Mouse (Mus musculus): Measurements from ENCODE around the gene Galnt12.

DNA sequence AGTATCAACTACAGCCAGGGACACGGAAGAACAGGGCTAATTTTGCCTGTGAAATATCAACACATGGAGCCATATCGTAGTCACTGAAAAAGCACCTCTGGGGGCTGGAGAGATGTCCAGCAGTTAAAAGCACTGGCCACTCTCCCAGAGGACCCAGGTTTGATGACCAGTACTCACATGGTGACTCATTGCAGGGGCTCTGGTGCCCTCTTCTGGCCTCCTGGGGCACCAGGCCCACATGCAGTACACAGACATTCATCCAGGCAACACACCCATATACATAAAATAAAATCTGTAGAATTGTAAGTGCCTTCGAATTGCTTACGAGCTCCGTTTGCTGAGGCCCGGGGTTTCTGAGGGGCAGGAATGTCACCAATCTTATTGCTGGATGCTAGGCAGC, 44.7 kb upstream of the Galnt12 start:
- TF ChIP-seq MYC (IDR thresholded peaks at IDR 0.05; ENCODE audit: low read depth, low read length) (no peak), SIN3A (IDR thresholded peaks at IDR 0.05; ENCODE audit: low read length) (no peak), CTCF (IDR thresholded peaks at IDR 0.05 in 2 of 3, conservative IDR thresholded peaks at IDR 0.05 in 1 of 3; ENCODE audit: control insufficient read depth in 1 of 3, insufficient read depth in 1 of 3, low read depth in 2 of 3, low read length in 3 of 3, poor library complexity in 1 of 3, severe bottlenecking in 1 of 3) (peak in 2 of 3 experiments; percentile 42 to 57; a peak in 4 of 6 replicates), USF1 (IDR thresholded peaks at IDR 0.05; ENCODE audit: low read depth, low read length) (no peak), SMC3 (IDR thresholded peaks at IDR 0.05; ENCODE audit: low read depth, low read length) (peak; percentile 32), BHLHE40 (IDR thresholded peaks at IDR 0.05; ENCODE audit: borderline replicate concordance, low read depth, low read length) (no peak), JUND (IDR thresholded peaks at IDR 0.05; ENCODE audit: low read depth, low read length) (no peak), ZNF384 (IDR thresholded peaks at IDR 0.05; ENCODE audit: low read depth, low read length) (no peak), USF2 (IDR thresholded peaks at IDR 0.05; ENCODE audit: borderline replicate concordance in 1 of 2, insufficient read depth in 1 of 2, low read depth in 1 of 2, low read length in 2 of 2) (no peak), KAT2A (conservative IDR thresholded peaks at IDR 0.05; ENCODE audit: low read depth, low read length) (no peak), HCFC1 (IDR thresholded peaks at IDR 0.05; ENCODE audit: low read depth, low read length) (no peak), CHD2 (IDR thresholded peaks at IDR 0.05; ENCODE audit: low read length) (no peak), GATA1 (IDR thresholded peaks at IDR 0.05; ENCODE audit: low read depth, low read length) (no peak)
